ENCODE assay signal across 11 mouse cellular contexts in the genomic region with DNA sequence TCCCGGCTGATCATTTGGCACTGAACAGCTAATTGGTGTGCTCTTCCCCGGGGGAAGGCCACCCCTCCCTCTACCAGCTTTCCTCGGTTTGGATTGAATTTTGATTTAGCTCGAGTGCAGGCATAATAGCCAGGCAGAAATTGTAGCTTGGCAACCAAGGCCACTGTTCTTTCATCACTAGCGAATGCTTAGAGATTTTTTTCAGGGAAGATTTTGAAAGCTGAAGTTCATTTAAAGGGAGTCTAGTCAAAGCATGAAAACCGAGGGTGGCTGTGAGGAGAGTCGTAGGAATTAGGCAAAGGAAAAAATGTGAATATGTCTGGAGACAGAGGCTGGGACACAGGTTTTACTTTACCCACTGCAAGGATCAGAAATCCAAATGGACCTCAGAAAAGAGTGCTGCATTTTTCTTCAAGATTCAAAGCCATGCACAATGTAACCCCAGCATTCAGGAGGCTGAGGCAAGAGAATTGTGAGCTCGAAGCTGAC. TPM values are rescaled to one million over a fixed set of nuclear protein-coding genes. Genes with fewer than 3 reads are reported as not detected.
DNase-seq lines count a peak whose midpoint lies in the region; ATAC-seq and TF ChIP-seq lines count a peak whose summit lies in the region.
"Had no signal": no experiment of that assay in that cellular context is flagged by ENCODE, and none has a peak within 500 bp of the region (broad histone marks: within the 10 kb centered on the region; RNA-seq: fewer than 3 reads in every experiment).

No protein-coding gene starts in this region.

- no peak for TF ChIP-seq CTCF in layer of hippocampus, adult 2 months (conservative IDR thresholded peaks at IDR 0.05)
- TF ChIP-seq CTCF in lung, adult 2 months (IDR thresholded peaks at IDR 0.05; ENCODE audit: insufficient read depth, low read length), result no peak

- WGBS in forebrain, embryonic 12.5 days, result 23% methylated on average over 8 of the region's 8 CpGs
- 22% methylated on average over 8 of the region's 8 CpGs for WGBS in midbrain, embryonic 16.5 days
- WGBS in lung, adult 2 months, result 62% methylated on average over 8 of the region's 8 CpGs

- ATAC-seq in forebrain, embryonic 12.5 days (ENCODE audit: low FRiP score), result peak; percentile 83
- peak; percentile 77 for ATAC-seq in midbrain, embryonic 16.5 days
- ATAC-seq in megakaryocyte progenitor cell, adult 5-6 weeks (replicated peaks; ENCODE audit: poor library complexity), result no peak
- no peak for ATAC-seq in erythroblast, adult 5-6 weeks (replicated peaks; ENCODE audit: low FRiP score, poor library complexity, severe bottlenecking)

- H3K4me2 ChIP-seq in forebrain, embryonic 12.5 days, result peak overlapping the region; percentile 15; the same call in 1 of the 2 replicates
- H3K4me2 ChIP-seq in midbrain, embryonic 16.5 days (ENCODE audit: low read length), result peak overlapping the region; percentile 28
- H3K4me2 ChIP-seq: embryonic facial prominence, embryonic 12.5 days; liver, embryonic 13.5 days had no signal

- H3K27ac ChIP-seq in layer of hippocampus, adult 2 months, result peak overlapping the region; percentile 36; the same call in 1 of the 2 replicates
- H3K27ac ChIP-seq in forebrain, embryonic 12.5 days, result peak overlapping the region; percentile 57; the same call in 1 of the 2 replicates
- H3K27ac ChIP-seq in midbrain, embryonic 16.5 days (ENCODE audit: low read length), result peak overlapping the region; percentile 70
- H3K27ac ChIP-seq: embryonic facial prominence, embryonic 12.5 days; liver, embryonic 13.5 days had no signal

- H3K4me3 ChIP-seq in layer of hippocampus, adult 2 months, result no peak overlapping the region
- no peak overlapping the region for H3K4me3 ChIP-seq in forebrain, embryonic 12.5 days (replicated peaks)
- no peak overlapping the region for H3K4me3 ChIP-seq in midbrain, embryonic 16.5 days (ENCODE audit: low read depth, low read length)
- no peak overlapping the region for H3K4me3 ChIP-seq in lung, adult 2 months (replicated peaks; ENCODE audit: extremely low read depth, low read depth, low read length)
- H3K4me3 ChIP-seq: embryonic facial prominence, embryonic 12.5 days; liver, embryonic 13.5 days had no signal

- no peaks in the 10 kb centered on the region for H3K4me1 ChIP-seq in forebrain, embryonic 12.5 days
- peaks cover 4% of the 10 kb centered on the region for H3K4me1 ChIP-seq in midbrain, embryonic 16.5 days (ENCODE audit: control insufficient read depth, insufficient read depth, low read length)
- H3K4me1 ChIP-seq in lung, adult 2 months (ENCODE audit: control insufficient read depth, insufficient read depth, low read length), result no peaks in the 10 kb centered on the region
- H3K4me1 ChIP-seq: embryonic facial prominence, embryonic 12.5 days; liver, embryonic 13.5 days had no signal

- H3K9ac ChIP-seq in forebrain, embryonic 12.5 days, result no peak overlapping the region
- no peak overlapping the region for H3K9ac ChIP-seq in midbrain, embryonic 16.5 days (ENCODE audit: low read depth, low read length)
- H3K9ac ChIP-seq: embryonic facial prominence, embryonic 12.5 days; liver, embryonic 13.5 days had no signal

- no peaks in the 10 kb centered on the region for H3K36me3 ChIP-seq in forebrain, embryonic 12.5 days (replicated peaks)
- H3K36me3 ChIP-seq in midbrain, embryonic 16.5 days (ENCODE audit: control insufficient read depth, insufficient read depth, low read length), result no peaks in the 10 kb centered on the region
- H3K36me3 ChIP-seq: embryonic facial prominence, embryonic 12.5 days; liver, embryonic 13.5 days had no signal

- peak; percentile 8 to 10 for DNase-seq in layer of hippocampus, adult 2 months (ENCODE audit: low spot score in 2 of 2)
- DNase-seq in layer of hippocampus, adult 9-10 months (ENCODE audit: low spot score), result no peak
- peak; percentile 10 for DNase-seq in layer of hippocampus, adult 9-11 months
- DNase-seq in lung, adult 2 months, result no peak
- DNase-seq: cerebellum, adult 11 months; liver, embryonic 13.5 days had no signal

- H3K27me3 ChIP-seq in forebrain, embryonic 12.5 days, result no peaks in the 10 kb centered on the region
- no peaks in the 10 kb centered on the region for H3K27me3 ChIP-seq in midbrain, embryonic 16.5 days (ENCODE audit: control insufficient read depth, insufficient read depth, low read depth, low read length)
- H3K27me3 ChIP-seq: embryonic facial prominence, embryonic 12.5 days; liver, embryonic 13.5 days had no signal

- TF ChIP-seq POLR2A in lung, adult 2 months (IDR thresholded peaks at IDR 0.05; ENCODE audit: borderline replicate concordance, extremely low read depth, low read depth, low read length), result no peak

- H3K9me3 ChIP-seq in forebrain, embryonic 12.5 days, result no peaks in the 10 kb centered on the region
- H3K9me3 ChIP-seq in midbrain, embryonic 16.5 days (replicated peaks; ENCODE audit: control insufficient read depth, low read length, poor library complexity, severe bottlenecking), result no peaks in the 10 kb centered on the region
- H3K9me3 ChIP-seq: embryonic facial prominence, embryonic 12.5 days; liver, embryonic 13.5 days had no signal

RNA-seq across cellular contexts. Expression of gene Ubqln2, which starts 21.2 kb away (rescaled TPM):
- total RNA-seq in layer of hippocampus, adult 2 months (2021), result 100 to 1,000 TPM; 237 to 243 TPM
- polyA plus RNA-seq in forebrain, embryonic 12.5 days (2016; fragmentation: Nextera tagmentation; extraction: Ambion mirVana), result 55.1 and 63.9 TPM in 2 replicates
- 50.4 and 51.9 TPM in 2 replicates for polyA plus RNA-seq in midbrain, embryonic 16.5 days (2015; fragmentation: Nextera tagmentation; extraction: Ambion mirVana)
- 46.2 and 48.8 TPM in 2 replicates for total RNA-seq in megakaryocyte progenitor cell, adult 5-6 weeks (2015)
- total RNA-seq in megakaryocyte progenitor cell, adult 5-6 weeks (2017), result 4.2 and 6.4 TPM in 2 replicates
- total RNA-seq in erythroblast, adult 5-6 weeks (2015; ENCODE audit: low replicate concordance), result 14.6 and 16.3 TPM in 2 replicates
- 1.4 and 2.5 TPM in 2 replicates for total RNA-seq in erythroblast, adult 5-6 weeks (2017; ENCODE audit: low replicate concordance)
- 34.1 and 39.1 TPM in 2 replicates for polyA plus RNA-seq in lung, adult 2 months (2012; rRNA removed)

Comparison
In these comparisons a context has a peak if more than half of its experiments do, and no peak if none do; other contexts are left out.
1. DNase-seq: peak in layer of hippocampus, adult 2 months (2 of 2) and layer of hippocampus, adult 9-11 months (single experiment); none in layer of hippocampus, adult 9-10 months (single experiment) and lung, adult 2 months (single experiment).
2. ATAC-seq: peak in forebrain, embryonic 12.5 days (single experiment) and midbrain, embryonic 16.5 days (single experiment); none in megakaryocyte progenitor cell, adult 5-6 weeks (single experiment) and erythroblast, adult 5-6 weeks (single experiment).
3. RNA of gene Ubqln2, which starts 21.2 kb away (total RNA-seq): 237 to 243 TPM in layer of hippocampus, adult 2 months; 4.2 to 48.8 TPM in megakaryocyte progenitor cell, adult 5-6 weeks and 1.4 to 16.3 TPM in erythroblast, adult 5-6 weeks; every median in the first group is over 4 times any median in the second.
4. Peak in every context shown above with its lines, with median percentiles within 50 percentile points of each other: H3K27ac ChIP-seq.